Mouse (Mus musculus) neural tube, embryonic 12.5 days (tissue): Measurements from ENCODE around the gene Adap1. TPM values are rescaled to one million over a fixed set of nuclear protein-coding genes. Genes with fewer than 3 reads are reported as not detected.

Experiments used
- ATAC-seq: fragments of 200-750 bp; cut with Nextera tagmentation; 2 replicates; pipeline ENCODE4 v1.8.0; 2017; ENCODE audit warnings: low read depth, mild to moderate bottlenecking, moderate TSS enrichment, moderate library complexity; ENCODE audit not compliant: low FRiP score
- H3K27ac ChIP-seq: fragments of 300-500 bp; sonication (generic); 2 replicates; pipeline ENCODE4 v1.5.1; 2016
- H3K27me3 ChIP-seq: fragments of 300-500 bp; sonication (generic); replicated peaks from 2 replicates; pipeline ENCODE4 v1.6.1; 2016; ENCODE audit warnings: mild to moderate bottlenecking
- H3K36me3 ChIP-seq: fragments of 300-500 bp; sonication (generic); 2 replicates; pipeline ENCODE4 v1.6.1; 2016; ENCODE audit warnings: mild to moderate bottlenecking
- H3K4me1 ChIP-seq: fragments of 300-500 bp; sonication (generic); 2 replicates; pipeline ENCODE4 v1.6.1; 2016
- H3K4me2 ChIP-seq: fragments of 300-500 bp; sonication (generic); replicated peaks from 2 replicates; pipeline ENCODE4 v1.6.1; 2016; ENCODE audit warnings: mild to moderate bottlenecking
- H3K4me3 ChIP-seq: fragments of 300-500 bp; sonication (generic); 2 replicates; pipeline ENCODE4 v1.5.1; 2016
- H3K9ac ChIP-seq: fragments of 300-500 bp; sonication (generic); 2 replicates; pipeline ENCODE4 v1.6.1; 2016; ENCODE audit warnings: mild to moderate bottlenecking
- H3K9me3 ChIP-seq: fragments of 300-500 bp; sonication (generic); 2 replicates; pipeline ENCODE4 v1.6.1; 2016; ENCODE audit warnings: mild to moderate bottlenecking
- WGBS: fragments of 180-500 bp; shearing (Covaris S2); methylation state at CpG from one replicate; pipeline ENCODE4 v1.1.7; 2016; 5-methylcytosine and 5-hydroxymethylcytosine counted together
- polyA plus RNA-seq: library from polyadenylated mRNA; unstranded; fragments of >200 nt; fragmentation: Nextera tagmentation; extraction: Ambion mirVana; gene quantifications from 2 replicates; pipeline ENCODE4 v1.2.1, GENCODE M21; 2016

The Adap1 gene
- polyA plus RNA-seq, 1 experiment from 2014 or later = 31.7 TPM

DNA sequence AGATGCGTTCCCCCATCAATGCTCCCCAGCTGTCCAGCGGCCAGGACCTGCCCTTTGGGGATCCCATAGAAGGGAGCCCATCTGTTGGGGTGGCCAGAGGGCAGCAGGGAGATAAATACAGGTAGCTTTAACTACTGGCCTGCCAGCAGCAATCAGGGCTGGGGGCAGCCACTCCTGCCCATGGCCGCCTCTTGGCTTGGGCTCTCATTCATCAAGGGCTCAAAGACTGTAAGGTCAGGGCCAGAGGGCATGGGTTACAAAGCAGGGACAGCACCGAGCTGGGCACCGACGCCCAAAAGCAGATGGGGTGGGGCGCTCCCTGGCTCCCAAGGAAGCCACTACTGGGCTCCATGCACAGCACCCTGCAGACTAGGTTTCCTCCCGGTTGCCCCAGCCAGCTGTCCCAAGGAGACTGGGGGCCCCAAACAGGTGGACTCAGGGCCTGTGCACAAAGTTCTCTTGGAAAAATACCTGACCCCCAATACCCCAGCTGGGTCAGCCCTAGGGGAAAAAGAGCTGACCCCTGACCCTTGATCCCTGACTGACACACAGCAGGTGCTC lies 53.3 kb downstream of the Adap1 start:
- H3K27ac ChIP-seq = no peak overlapping the region
- WGBS = 40% methylated on average over 8 of the region's 8 CpGs
- no peak overlapping the region for H3K4me3 ChIP-seq
- no peak overlapping the region for H3K4me2 ChIP-seq
- H3K9me3 ChIP-seq = no peaks in the 10 kb centered on the region
- peaks cover 27% of the 10 kb centered on the region for H3K36me3 ChIP-seq
- no peaks in the 10 kb centered on the region for H3K27me3 ChIP-seq
- H3K9ac ChIP-seq = no peak overlapping the region
- H3K4me1 ChIP-seq = peaks cover 20% of the 10 kb centered on the region; the same call in 1 of the 2 replicates
- ATAC-seq = no peak

GRCm38 (mm10) chr5:139270806-139271521 lies 54.5 kb downstream of the Adap1 start:
- Histone ChIP-seq H3K4me1 (peaks cover 20% of the 10 kb centered on the region; the same call in 1 of the 2 replicates), H3K9ac (no peak overlapping the region), H3K36me3 (peaks cover 38% of the 10 kb centered on the region), H3K27ac (no peak overlapping the region), H3K27me3 (no peaks in the 10 kb centered on the region), H3K4me3 (no peak overlapping the region), H3K9me3 (no peaks in the 10 kb centered on the region), H3K4me2 (no peak overlapping the region)
- 66% methylated on average over 16 of the region's 16 CpGs for WGBS
- ATAC-seq = no peak

DNA sequence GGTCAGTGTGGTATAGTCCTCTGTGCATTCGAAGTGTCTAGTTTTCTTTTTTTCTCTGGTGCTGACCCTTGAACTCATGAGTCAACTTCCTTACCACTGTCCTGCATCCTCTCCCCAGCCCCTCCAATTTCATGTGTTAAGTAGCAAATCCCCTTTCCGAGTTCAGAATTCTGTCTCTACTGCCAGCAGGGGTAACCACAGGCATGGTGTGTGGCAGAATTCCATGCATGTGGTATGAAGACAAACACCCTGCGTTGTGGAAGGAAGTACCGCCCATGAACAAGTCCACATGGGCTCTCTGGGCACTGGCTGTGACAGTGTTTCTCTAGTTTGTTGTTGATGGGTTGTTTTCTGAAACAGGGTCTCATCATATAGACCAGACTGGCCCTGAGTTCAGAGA lies 57.8 kb downstream of the Adap1 start:
- no peak overlapping the region for H3K27ac ChIP-seq
- H3K4me2 ChIP-seq = no peak overlapping the region
- no peaks in the 10 kb centered on the region for H3K9me3 ChIP-seq
- no peak for ATAC-seq
- H3K27me3 ChIP-seq = no peaks in the 10 kb centered on the region
- H3K4me1 ChIP-seq = peaks cover 15% of the 10 kb centered on the region; the same call in 1 of the 2 replicates
- H3K4me3 ChIP-seq = no peak overlapping the region
- 91% methylated on average over 4 of the region's 4 CpGs for WGBS
- H3K9ac ChIP-seq = no peak overlapping the region
- H3K36me3 ChIP-seq = peaks cover 71% of the 10 kb centered on the region

- Histone ChIP-seq H3K9ac (no peak overlapping the region), H3K27me3 (no peaks in the 10 kb centered on the region), H3K9me3 (no peaks in the 10 kb centered on the region), H3K4me1 (0 out of 2 replicates have a peak, but pooled peaks cover 5% of the 10 kb centered on the region), H3K4me3 (no peak overlapping the region), H3K4me2 (no peak overlapping the region), H3K36me3 (peaks cover 59% of the 10 kb centered on the region), H3K27ac (no peak overlapping the region)
- WGBS = 94% methylated on average over 4 of the region's 4 CpGs
- ATAC-seq = no peak
These were observed 64.0 kb downstream of the Adap1 start for GRCm38 (mm10) chr5:139261403-139261802.

GRCm38 (mm10) chr5:139259853-139260252 lies 65.6 kb downstream of the Adap1 start:
- Histone ChIP-seq H3K4me3 (no peak overlapping the region), H3K27me3 (no peaks in the 10 kb centered on the region), H3K27ac (no peak overlapping the region), H3K9me3 (no peaks in the 10 kb centered on the region), H3K36me3 (peaks cover 43% of the 10 kb centered on the region), H3K9ac (no peak overlapping the region), H3K4me2 (no peak overlapping the region), H3K4me1 (0 out of 2 replicates have a peak, but pooled peaks cover 12% of the 10 kb centered on the region)
- WGBS = 86% methylated on average over 5 of the region's 5 CpGs
- ATAC-seq = no peak

- H3K27ac ChIP-seq = no peak overlapping the region
- H3K36me3 ChIP-seq = peaks cover 30% of the 10 kb centered on the region
- no peak overlapping the region for H3K4me2 ChIP-seq
- H3K9me3 ChIP-seq = no peaks in the 10 kb centered on the region
- H3K9ac ChIP-seq = no peak overlapping the region
- no peak overlapping the region for H3K4me3 ChIP-seq
- no peaks in the 10 kb centered on the region for H3K27me3 ChIP-seq
- ATAC-seq = no peak
- peaks cover 22% of the 10 kb centered on the region for H3K4me1 ChIP-seq
- 97% methylated on average over 8 of the region's 8 CpGs for WGBS
These were observed 66.9 kb downstream of the Adap1 start for GRCm38 (mm10) chr5:139258371-139259035.

DNA sequence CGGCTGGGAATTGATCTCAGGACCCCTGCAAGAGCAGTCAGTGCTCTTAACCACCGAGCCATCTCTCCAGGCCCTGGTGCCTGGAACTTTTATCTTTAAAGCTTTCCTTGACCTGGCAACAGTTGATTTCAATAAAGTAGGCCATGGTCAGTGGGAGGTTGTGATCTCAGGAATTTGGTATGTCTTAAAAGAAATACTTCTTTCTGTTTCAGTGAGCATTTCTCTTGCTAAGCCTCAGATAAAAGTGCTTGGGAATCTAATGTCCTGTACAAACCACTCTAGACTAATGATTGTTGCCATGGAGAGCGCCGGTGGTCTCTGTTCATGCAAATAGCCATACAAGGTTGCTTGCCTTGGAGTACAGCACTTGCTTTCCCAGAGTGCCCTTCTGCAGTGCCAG lies 67.6 kb downstream of the Adap1 start:
- H3K9ac ChIP-seq = no peak overlapping the region
- H3K27ac ChIP-seq = no peak overlapping the region
- no peaks in the 10 kb centered on the region for H3K9me3 ChIP-seq
- peaks cover 23% of the 10 kb centered on the region for H3K36me3 ChIP-seq
- 82% methylated on average over 4 of the region's 4 CpGs for WGBS
- peaks cover 28% of the 10 kb centered on the region for H3K4me1 ChIP-seq
- H3K4me3 ChIP-seq = no peak overlapping the region
- no peak overlapping the region for H3K4me2 ChIP-seq
- H3K27me3 ChIP-seq = no peaks in the 10 kb centered on the region
- ATAC-seq = no peak

GRCm38 (mm10) chr5:139257265-139257664 lies 68.2 kb downstream of the Adap1 start:
- H3K4me3 ChIP-seq = no peak overlapping the region
- 100% methylated on average over 1 of the region's 1 CpGs for WGBS
- no peaks in the 10 kb centered on the region for H3K27me3 ChIP-seq
- H3K9me3 ChIP-seq = no peaks in the 10 kb centered on the region
- no peak overlapping the region for H3K9ac ChIP-seq
- peaks cover 17% of the 10 kb centered on the region for H3K36me3 ChIP-seq
- H3K27ac ChIP-seq = no peak overlapping the region
- ATAC-seq = no peak
- peaks cover 28% of the 10 kb centered on the region for H3K4me1 ChIP-seq
- H3K4me2 ChIP-seq = no peak overlapping the region

- 81% methylated on average over 3 of the region's 3 CpGs for WGBS
These were observed 69.1 kb downstream of the Adap1 start for GRCm38 (mm10) chr5:139256211-139256765.

DNA sequence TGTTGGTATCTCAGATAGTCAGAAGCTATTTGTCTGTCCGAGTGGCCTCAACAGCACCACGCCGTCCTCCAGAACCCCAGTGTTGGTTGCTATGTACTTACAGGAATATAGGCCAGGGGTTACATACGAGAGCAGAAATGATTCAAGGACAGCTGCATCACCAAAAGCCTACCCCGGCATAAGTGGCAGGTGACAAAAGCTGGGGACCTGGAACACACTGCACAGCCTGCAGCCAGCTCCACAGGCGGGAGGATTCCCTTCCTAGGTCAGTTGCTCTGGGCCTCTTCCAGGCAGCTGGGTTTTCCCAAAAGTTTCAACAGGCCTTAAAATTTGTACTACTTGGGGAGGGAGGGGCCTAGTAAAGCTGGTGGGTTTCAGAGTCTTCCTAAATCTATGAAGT lies 69.6 kb downstream of the Adap1 start:
- Histone ChIP-seq H3K9ac (no peak overlapping the region), H3K4me2 (no peak overlapping the region), H3K27ac (no peak overlapping the region), H3K4me3 (no peak overlapping the region), H3K4me1 (peaks cover 31% of the 10 kb centered on the region), H3K27me3 (no peaks in the 10 kb centered on the region), H3K36me3 (peaks cover 4% of the 10 kb centered on the region; the same call in 1 of the 2 replicates), H3K9me3 (no peaks in the 10 kb centered on the region)
- ATAC-seq = no peak
- WGBS = 89% methylated on average over 6 of the region's 6 CpGs

More at GRCm38 (mm10) chr5:139256211-139256765, 69.1 kb downstream of the Adap1 start:
- no peak overlapping the region for H3K9ac ChIP-seq
- H3K27me3 ChIP-seq = no peaks in the 10 kb centered on the region
- H3K4me2 ChIP-seq = no peak overlapping the region
- H3K27ac ChIP-seq = no peak overlapping the region
- no peak overlapping the region for H3K4me3 ChIP-seq
- H3K36me3 ChIP-seq = peaks cover 9% of the 10 kb centered on the region; the same call in 1 of the 2 replicates
- H3K4me1 ChIP-seq = peaks cover 31% of the 10 kb centered on the region
- no peak for ATAC-seq
- H3K9me3 ChIP-seq = no peaks in the 10 kb centered on the region

GRCm38 (mm10) chr5:139254938-139255337 lies 70.5 kb downstream of the Adap1 start:
- WGBS = 88% methylated on average over 6 of the region's 6 CpGs
- H3K4me1 ChIP-seq = peaks cover 31% of the 10 kb centered on the region
- peaks cover 8% of the 10 kb centered on the region; the same call in 1 of the 2 replicates for H3K36me3 ChIP-seq
- no peak for ATAC-seq
- H3K9ac ChIP-seq = no peak overlapping the region
- H3K9me3 ChIP-seq = no peaks in the 10 kb centered on the region
- no peaks in the 10 kb centered on the region for H3K27me3 ChIP-seq
- no peak overlapping the region for H3K27ac ChIP-seq
- H3K4me2 ChIP-seq = no peak overlapping the region
- H3K4me3 ChIP-seq = no peak overlapping the region

DNA sequence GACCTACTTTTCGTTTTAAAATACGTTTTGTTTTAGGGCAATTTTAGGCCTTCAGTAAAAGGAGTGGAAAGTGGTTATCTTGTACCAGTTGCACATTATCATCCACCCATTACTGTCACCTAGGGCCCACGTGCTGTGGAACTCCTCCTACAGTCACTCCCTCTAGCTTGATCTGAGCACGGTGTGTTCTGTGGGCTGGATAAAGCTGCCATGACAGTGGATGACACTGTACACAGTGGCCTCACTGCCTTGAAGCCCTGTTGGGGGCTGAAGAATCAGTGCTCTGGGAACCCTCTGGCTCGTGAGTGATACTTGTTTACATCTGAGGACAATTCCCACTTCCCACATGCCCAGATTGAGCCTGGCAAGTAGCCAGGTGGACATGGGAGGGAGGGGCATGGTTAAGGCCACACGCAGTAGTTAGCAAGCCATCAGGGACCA lies 72.1 kb downstream of the Adap1 start:
- Histone ChIP-seq H3K27me3 (no peaks in the 10 kb centered on the region), H3K4me3 (peak overlapping the region; percentile 79), H3K4me2 (peak overlapping the region; percentile 90), H3K27ac (no peak overlapping the region), H3K9ac (peak overlapping the region; percentile 87), H3K36me3 (peaks cover 21% of the 10 kb centered on the region), H3K4me1 (peaks cover 31% of the 10 kb centered on the region), H3K9me3 (no peaks in the 10 kb centered on the region)
- no peak for ATAC-seq
- 8% methylated on average over 6 of the region's 6 CpGs for WGBS
